Mouse (Mus musculus) ES-E14 (cell line): ENCODE results near the gene Dnajb13.

Source experiments
- CHD2 ChIP-seq: IDR thresholded peaks from 2 replicates; pipeline ENCODE4 v1.6.1; 2014; ENCODE audit warnings: mild to moderate bottlenecking, low read depth, low read length, inconsistent platforms
- HCFC1 ChIP-seq: IDR thresholded peaks from 2 replicates; pipeline ENCODE4 v1.6.1; 2012; ENCODE audit warnings: low read length, inconsistent platforms, borderline replicate concordance; ENCODE audit not compliant: insufficient read depth
- MAFK ChIP-seq: IDR thresholded peaks from 2 replicates; pipeline ENCODE4 v1.6.1; 2014; ENCODE audit warnings: mild to moderate bottlenecking, low read depth, low read length, inconsistent platforms; ENCODE audit not compliant: insufficient read depth
- ZC3H11A ChIP-seq: IDR thresholded peaks from 2 replicates; pipeline ENCODE4 v1.6.1; 2012; ENCODE audit warnings: low read depth, mild to moderate bottlenecking, inconsistent platforms, low read length, borderline replicate concordance

GRCm38 (mm10) chr7:100495581-100496251, 19.0 kb downstream of the Dnajb13 start:
- TF ChIP-seq ZC3H11A (no peak), MAFK (no peak), CHD2 (no peak), HCFC1 (no peak)
